29 mouse cellular contexts compared by ENCODE assay signal in the genomic region with DNA sequence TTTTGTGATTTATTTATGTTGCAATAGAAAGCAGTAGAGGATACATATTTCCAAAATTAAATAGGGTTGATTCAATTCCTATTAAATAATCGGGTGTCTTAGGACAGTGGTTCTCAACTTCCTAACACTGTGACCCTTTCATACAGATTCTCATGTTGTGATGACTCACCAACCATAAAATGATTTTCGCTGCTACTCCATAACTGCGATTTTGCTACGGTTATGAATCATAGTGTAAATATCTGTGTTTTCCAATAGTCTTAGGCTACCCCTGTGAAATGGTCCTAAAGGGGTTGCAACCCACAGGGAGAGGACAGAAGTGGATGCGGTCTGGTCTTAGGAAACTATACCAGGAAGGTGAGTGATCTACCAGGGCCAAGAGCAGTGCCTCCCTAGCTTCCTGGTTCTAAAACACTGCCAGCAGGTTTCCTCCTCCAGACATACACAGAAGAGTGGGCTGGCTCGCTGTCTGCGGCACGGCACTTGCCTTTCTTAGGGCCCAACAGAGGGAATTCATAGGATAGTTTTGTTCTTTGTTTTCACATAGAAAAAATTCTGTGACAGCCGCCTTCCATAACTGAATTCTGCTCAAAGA. TPM values are rescaled to one million over a fixed set of nuclear protein-coding genes. Genes with fewer than 3 reads are reported as not detected.
A peak's percentile ranks its signal among the peaks of the same experiment; 100 is the strongest.
DNase-seq lines count a peak whose midpoint lies in the region; ATAC-seq lines count a peak whose summit lies in the region.
"Had no signal": no experiment of that assay in that cellular context is flagged by ENCODE, and none has a peak within 500 bp of the region (broad histone marks: within the 10 kb centered on the region; RNA-seq: fewer than 3 reads in every experiment).

No protein-coding gene starts in this region.

- H3K9ac ChIP-seq in intestine, embryonic 15.5 days: no peak overlapping the region
- no peak overlapping the region for H3K9ac ChIP-seq in liver, embryonic 12.5 days
- H3K9ac ChIP-seq: forebrain, embryonic 12.5 days; heart, embryonic 15.5 days; hindbrain, embryonic 13.5 days; liver, embryonic 13.5 days; midbrain, embryonic 13.5 days had no signal

- H3K4me3 ChIP-seq in intestine, embryonic 15.5 days (replicated peaks): no peak overlapping the region
- no peak overlapping the region for H3K4me3 ChIP-seq in liver, embryonic 12.5 days
- H3K4me3 ChIP-seq: erythroblast, embryonic 14.5 days; forebrain, embryonic 12.5 days; gastrocnemius, adult 2 months; heart, embryonic 10.5 days; heart, embryonic 15.5 days; hindbrain, embryonic 13.5 days; liver, embryonic 13.5 days; midbrain, embryonic 13.5 days had no signal

- no peaks in the 10 kb centered on the region for H3K4me1 ChIP-seq in intestine, embryonic 15.5 days (replicated peaks)
- no peaks in the 10 kb centered on the region for H3K4me1 ChIP-seq in liver, embryonic 12.5 days
- H3K4me1 ChIP-seq: liver, embryonic 13.5 days had no signal

- ATAC-seq in intestine, embryonic 15.5 days: peak; percentile 59
- ATAC-seq in liver, embryonic 12.5 days: no peak
- ATAC-seq: lung, postnatal 0 days; midbrain, embryonic 13.5 days; Patski had no signal

- no peaks in the 10 kb centered on the region for H3K36me3 ChIP-seq in intestine, embryonic 15.5 days
- H3K36me3 ChIP-seq in liver, embryonic 12.5 days: no peaks in the 10 kb centered on the region
- H3K36me3 ChIP-seq: forebrain, embryonic 12.5 days; G1E; heart, embryonic 10.5 days; heart, embryonic 15.5 days; hindbrain, embryonic 13.5 days; liver, embryonic 13.5 days; midbrain, embryonic 13.5 days had no signal

- no peak overlapping the region for H3K4me2 ChIP-seq in intestine, embryonic 15.5 days (replicated peaks)
- no peak overlapping the region for H3K4me2 ChIP-seq in liver, embryonic 12.5 days
- H3K4me2 ChIP-seq: forebrain, embryonic 12.5 days; heart, embryonic 15.5 days; hindbrain, embryonic 13.5 days; liver, embryonic 13.5 days; midbrain, embryonic 13.5 days had no signal

- 78% methylated on average over 9 of the region's 9 CpGs for WGBS in intestine, embryonic 15.5 days
- 76% methylated on average over 9 of the region's 9 CpGs for WGBS in liver, embryonic 12.5 days (ENCODE audit: insufficient replicate concordance)

- no peaks in the 10 kb centered on the region for H3K27me3 ChIP-seq in intestine, embryonic 15.5 days (replicated peaks)
- no peaks in the 10 kb centered on the region for H3K27me3 ChIP-seq in liver, embryonic 12.5 days (replicated peaks)
- H3K27me3 ChIP-seq: forebrain, embryonic 12.5 days; heart, embryonic 15.5 days; hindbrain, embryonic 13.5 days; liver, embryonic 13.5 days; midbrain, embryonic 13.5 days; Patski had no signal

- no peak overlapping the region for H3K27ac ChIP-seq in intestine, embryonic 15.5 days
- H3K27ac ChIP-seq in liver, embryonic 12.5 days: no peak overlapping the region
- H3K27ac ChIP-seq: forebrain, embryonic 12.5 days; gastrocnemius, adult 2 months; heart, embryonic 10.5 days; heart, embryonic 15.5 days; hindbrain, embryonic 13.5 days; liver, embryonic 13.5 days; macrophage; midbrain, embryonic 13.5 days had no signal

- peak; percentile 61 for DNase-seq in heart, adult 11 months
- DNase-seq in heart, postnatal 14 days: no peak
- peak; percentile 17 for DNase-seq in NIH3T3 (ENCODE audit: low read depth)
- no peak for DNase-seq in left cerebral cortex, postnatal 4 days
- no peak for DNase-seq in layer of hippocampus, adult 18-20 months (ENCODE audit: low spot score in 2 of 2)
- DNase-seq: adrenal gland, postnatal 14 days; B cell, adult 2 months; cerebellum, adult 11-12 months; cerebellum, postnatal 14 days; gastrocnemius, adult 2 months; heart, postnatal 4 days; kidney, adult 2 months; kidney, postnatal 36 days; liver, embryonic 13.5 days; lung, adult 18-20 months; right cerebral cortex, postnatal 14 days; thymus, postnatal 25 days had no signal

- intact Hi-C loops in heart, postnatal 14 days (cut with DNase I): no loop called here
- intact Hi-C loops in left cerebral cortex, postnatal 4 days (cut with DNase I): no loop called here

- no peaks in the 10 kb centered on the region for H3K9me3 ChIP-seq in intestine, embryonic 15.5 days
- H3K9me3 ChIP-seq in liver, embryonic 12.5 days (replicated peaks): no peaks in the 10 kb centered on the region
- H3K9me3 ChIP-seq: forebrain, embryonic 12.5 days; G1E; heart, embryonic 10.5 days; heart, embryonic 15.5 days; hindbrain, embryonic 13.5 days; liver, embryonic 13.5 days; midbrain, embryonic 13.5 days had no signal

RNA-seq across cellular contexts. Expression of a gene that starts 13.5 kb away (rescaled TPM):
- 1 to 10 TPM; 5.6 to 7.0 TPM for total RNA-seq in heart, postnatal 14 days (2021)
- polyA plus RNA-seq in intestine, embryonic 15.5 days (2015; fragmentation: Nextera tagmentation; extraction: Ambion mirVana): 13.2 and 13.9 TPM in 2 replicates
- 10 to 100 TPM; 13.9 to 15.7 TPM for total RNA-seq in left cerebral cortex, postnatal 4 days (2021)
- total RNA-seq in layer of hippocampus, adult 18-20 months (2021): 1 to 10 TPM; 8.6 to 9.0 TPM
- 2.0 and 2.4 TPM in 2 replicates for polyA plus RNA-seq in liver, embryonic 12.5 days (2016; fragmentation: Nextera tagmentation; extraction: Ambion mirVana)
- polyA plus RNA-seq: erythroblast, embryonic 14.5 days had no signal

RNA-seq across cellular contexts. Expression of a gene that starts 58.9 kb away (rescaled TPM):
- 1 to 10 TPM; 6.2 to 9.0 TPM for total RNA-seq in heart, postnatal 14 days (2021)
- polyA plus RNA-seq in intestine, embryonic 15.5 days (2015; fragmentation: Nextera tagmentation; extraction: Ambion mirVana): 13.2 and 14.9 TPM in 2 replicates
- 10 to 100 TPM; 22.4 to 28.7 TPM for total RNA-seq in left cerebral cortex, postnatal 4 days (2021)
- total RNA-seq in layer of hippocampus, adult 18-20 months (2021): 10 to 100 TPM; 29.1 TPM
- 3.8 and 4.3 TPM in 2 replicates for polyA plus RNA-seq in liver, embryonic 12.5 days (2016; fragmentation: Nextera tagmentation; extraction: Ambion mirVana)

Comparison
In these comparisons a context has a peak if more than half of its experiments do, and no peak if none do; other contexts are left out.
1. DNase-seq: peak in heart, adult 11 months (single experiment) and NIH3T3 (single experiment); none in heart, postnatal 14 days (0 of 2), left cerebral cortex, postnatal 4 days (single experiment) and layer of hippocampus, adult 18-20 months (0 of 2).